Mouse (Mus musculus): ENCODE results near the gene Ubap2l. TPM values are rescaled to one million over a fixed set of nuclear protein-coding genes. Genes with fewer than 3 reads are reported as not detected.
A peak's percentile ranks its signal among the peaks of the same experiment; 100 is the strongest.

The Ubap2l gene
- polyA plus RNA-seq, 1 experiment = 199 TPM

- no peak for TF ChIP-seq CTCF (IDR thresholded peaks at IDR 0.05; ENCODE audit: borderline replicate concordance, control insufficient read depth, extremely low read depth, insufficient read depth, low read length, poor library complexity)
- TF ChIP-seq POLR2A (IDR thresholded peaks at IDR 0.05; ENCODE audit: control insufficient read depth, extremely low read depth, insufficient read depth, low read length, poor library complexity) = no peak
- DNase-seq = no peak
- 43% methylated on average over 7 of the region's 7 CpGs for WGBS
- H3K27ac ChIP-seq (ENCODE audit: control insufficient read depth, insufficient read depth, low read length) = no peak overlapping the region
- H3K4me3 ChIP-seq (ENCODE audit: control insufficient read depth, insufficient read depth, low read length) = no peak overlapping the region
- H3K4me1 ChIP-seq (replicated peaks; ENCODE audit: control insufficient read depth, insufficient read depth, low read length) = peaks cover 6% of the 10 kb centered on the region
- no peaks in the 10 kb centered on the region for H3K36me3 ChIP-seq (ENCODE audit: control insufficient read depth, insufficient read depth, low read length)
- H3K27me3 ChIP-seq (ENCODE audit: control insufficient read depth, insufficient read depth, low read length) = no peaks in the 10 kb centered on the region
These were observed 83.9 kb downstream of the Ubap2l start for GRCm38 (mm10) chr3:89968509-89968908.

- H3K36me3 ChIP-seq (ENCODE audit: control insufficient read depth, insufficient read depth, low read length) = no peaks in the 10 kb centered on the region
- peaks cover 14% of the 10 kb centered on the region for H3K4me1 ChIP-seq (replicated peaks; ENCODE audit: control insufficient read depth, insufficient read depth, low read length)
- no peak for TF ChIP-seq POLR2A (IDR thresholded peaks at IDR 0.05; ENCODE audit: control insufficient read depth, extremely low read depth, insufficient read depth, low read length, poor library complexity)
- 0 out of 2 replicates have a peak, but pooled peaks have one; percentile 14 for TF ChIP-seq CTCF (IDR thresholded peaks at IDR 0.05; ENCODE audit: borderline replicate concordance, control insufficient read depth, extremely low read depth, insufficient read depth, low read length, poor library complexity)
- DNase-seq = peak; percentile 37
- no peak overlapping the region for H3K4me3 ChIP-seq (ENCODE audit: control insufficient read depth, insufficient read depth, low read length)
- no peak overlapping the region for H3K27ac ChIP-seq (ENCODE audit: control insufficient read depth, insufficient read depth, low read length)
- 70% methylated on average over 4 of the region's 4 CpGs for WGBS
- H3K27me3 ChIP-seq (ENCODE audit: control insufficient read depth, insufficient read depth, low read length) = no peaks in the 10 kb centered on the region
These were observed 85.5 kb downstream of the Ubap2l start for GRCm38 (mm10) chr3:89966946-89967345.

- Histone ChIP-seq H3K27me3 (ENCODE audit: control insufficient read depth, insufficient read depth, low read length) (no peaks in the 10 kb centered on the region), H3K36me3 (ENCODE audit: control insufficient read depth, insufficient read depth, low read length) (no peaks in the 10 kb centered on the region), H3K4me3 (ENCODE audit: control insufficient read depth, insufficient read depth, low read length) (no peak overlapping the region), H3K27ac (ENCODE audit: control insufficient read depth, insufficient read depth, low read length) (no peak overlapping the region), H3K4me1 (replicated peaks; ENCODE audit: control insufficient read depth, insufficient read depth, low read length) (peaks cover 24% of the 10 kb centered on the region)
- TF ChIP-seq POLR2A (IDR thresholded peaks at IDR 0.05; ENCODE audit: control insufficient read depth, extremely low read depth, insufficient read depth, low read length, poor library complexity) = no peak
- DNase-seq = no peak
- WGBS = 97% methylated on average over 5 of the region's 5 CpGs
These were observed 86.5 kb downstream of the Ubap2l start for GRCm38 (mm10) chr3:89965972-89966371.

GRCm38 (mm10) chr3:89965557-89965956 is 86.9 kb downstream of the Ubap2l start:
- TF ChIP-seq CTCF (IDR thresholded peaks at IDR 0.05; ENCODE audit: borderline replicate concordance, control insufficient read depth, extremely low read depth, insufficient read depth, low read length, poor library complexity) = no peak
- TF ChIP-seq POLR2A (IDR thresholded peaks at IDR 0.05; ENCODE audit: control insufficient read depth, extremely low read depth, insufficient read depth, low read length, poor library complexity) = no peak
- no peaks in the 10 kb centered on the region for H3K27me3 ChIP-seq (ENCODE audit: control insufficient read depth, insufficient read depth, low read length)
- H3K36me3 ChIP-seq (ENCODE audit: control insufficient read depth, insufficient read depth, low read length) = no peaks in the 10 kb centered on the region
- 98% methylated on average over 8 of the region's 8 CpGs for WGBS
- DNase-seq = no peak
- H3K4me3 ChIP-seq (ENCODE audit: control insufficient read depth, insufficient read depth, low read length) = no peak overlapping the region
- no peak overlapping the region for H3K27ac ChIP-seq (ENCODE audit: control insufficient read depth, insufficient read depth, low read length)
- peaks cover 28% of the 10 kb centered on the region for H3K4me1 ChIP-seq (replicated peaks; ENCODE audit: control insufficient read depth, insufficient read depth, low read length)

GRCm38 (mm10) chr3:89963926-89964739 is 88.3 kb downstream of the Ubap2l start:
- WGBS = 12% methylated on average over 22 of the region's 22 CpGs
- peaks cover 36% of the 10 kb centered on the region for H3K4me1 ChIP-seq (replicated peaks; ENCODE audit: control insufficient read depth, insufficient read depth, low read length)
- peak overlapping the region; percentile 67 for H3K4me3 ChIP-seq (ENCODE audit: control insufficient read depth, insufficient read depth, low read length)
- TF ChIP-seq CTCF (IDR thresholded peaks at IDR 0.05; ENCODE audit: borderline replicate concordance, control insufficient read depth, extremely low read depth, insufficient read depth, low read length, poor library complexity) = peak; percentile 55; the same call in 1 of the 2 replicates
- no peak for TF ChIP-seq POLR2A (IDR thresholded peaks at IDR 0.05; ENCODE audit: control insufficient read depth, extremely low read depth, insufficient read depth, low read length, poor library complexity)
- H3K27me3 ChIP-seq (ENCODE audit: control insufficient read depth, insufficient read depth, low read length) = no peaks in the 10 kb centered on the region
- DNase-seq = peak; percentile 56
- H3K27ac ChIP-seq (ENCODE audit: control insufficient read depth, insufficient read depth, low read length) = peak overlapping the region; percentile 32
- H3K36me3 ChIP-seq (ENCODE audit: control insufficient read depth, insufficient read depth, low read length) = no peaks in the 10 kb centered on the region

- TF ChIP-seq POLR2A (IDR thresholded peaks at IDR 0.05; ENCODE audit: control insufficient read depth, extremely low read depth, insufficient read depth, low read length, poor library complexity) (peak; percentile 29; the same call in 1 of the 2 replicates), CTCF (IDR thresholded peaks at IDR 0.05; ENCODE audit: borderline replicate concordance, control insufficient read depth, extremely low read depth, insufficient read depth, low read length, poor library complexity) (no peak)
- 1% methylated on average over 34 of the region's 35 CpGs for WGBS
- Histone ChIP-seq H3K27ac (ENCODE audit: control insufficient read depth, insufficient read depth, low read length) (peak within 1 kb of the TSS; percentile 45), H3K4me3 (ENCODE audit: control insufficient read depth, insufficient read depth, low read length) (peak within 1 kb of the TSS; percentile 67), H3K4me1 (replicated peaks; ENCODE audit: control insufficient read depth, insufficient read depth, low read length) (peaks cover 41% of the 10 kb centered on the region), H3K27me3 (ENCODE audit: control insufficient read depth, insufficient read depth, low read length) (no peaks in the 10 kb centered on the region), H3K36me3 (ENCODE audit: control insufficient read depth, insufficient read depth, low read length) (no peaks in the 10 kb centered on the region)
- peak; percentile 72 for DNase-seq
These were observed 89.1 kb downstream of the Ubap2l start, which contains the start of gene Atp8b2 for GRCm38 (mm10) chr3:89963221-89963763. Gene Atp8b2, minus strand, starts transcription at chr3:89963508.
